Mouse (Mus musculus): ENCODE data around the gene Colgalt2.

DNA sequence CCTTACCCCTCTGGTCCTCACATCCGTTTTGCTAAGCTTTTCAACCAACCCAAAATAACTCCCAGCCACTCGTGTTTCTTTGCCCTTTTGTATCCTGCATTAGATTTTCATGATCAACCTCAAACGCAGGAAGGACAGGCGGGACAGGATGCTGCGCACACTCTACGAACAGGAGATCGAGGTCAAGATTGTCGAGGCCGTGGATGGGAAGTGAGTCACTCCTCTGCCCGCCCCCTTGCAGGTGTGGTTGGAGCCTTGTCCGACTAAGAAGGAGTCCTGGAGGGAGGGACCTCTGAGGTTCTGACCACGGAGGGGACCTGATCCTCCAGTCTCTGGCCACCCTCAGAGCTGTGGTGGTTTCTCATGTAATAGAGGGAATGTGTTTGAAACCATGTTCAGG is 100.2 kb downstream of the Colgalt2 start:
- TF ChIP-seq CTCF (conservative IDR thresholded peaks at IDR 0.05; ENCODE audit: insufficient read depth, insufficient read length, low read depth, low read length), result no peak
- TF ChIP-seq POLR2A (IDR thresholded peaks at IDR 0.05; ENCODE audit: low read depth, low read length), result no peak
